Mouse (Mus musculus) liver, embryonic 16.5 days (tissue): ENCODE data around the gene Loxl3. TPM values are rescaled to one million over a fixed set of nuclear protein-coding genes. Genes with fewer than 3 reads are reported as not detected.

Experiments
- ATAC-seq: fragments of 200-750 bp; cut with Nextera tagmentation; 2 replicates; pipeline ENCODE4 v1.8.0; 2017; ENCODE audit warnings: low read depth, mild to moderate bottlenecking, moderate number of reproducible peaks, moderate library complexity
- H3K27ac ChIP-seq: fragments of 300-500 bp; sonication (generic); 2 replicates; pipeline ENCODE4 v1.5.1; 2014; ENCODE audit warnings: mild to moderate bottlenecking, low read length
- H3K27me3 ChIP-seq: fragments of 300-500 bp; sonication (generic); 2 replicates; pipeline ENCODE4 v1.6.1; 2014; ENCODE audit warnings: low read depth, low read length, mixed read lengths; ENCODE audit not compliant: control insufficient read depth, insufficient read depth
- H3K36me3 ChIP-seq: fragments of 300-500 bp; sonication (generic); 2 replicates; pipeline ENCODE4 v1.6.1; 2014; ENCODE audit warnings: mild to moderate bottlenecking; ENCODE audit not compliant: control insufficient read depth, insufficient read depth
- H3K4me1 ChIP-seq: fragments of 300-500 bp; sonication (generic); 2 replicates; pipeline ENCODE4 v1.6.1; 2014; ENCODE audit warnings: low read depth, low read length, mixed read lengths; ENCODE audit not compliant: control insufficient read depth
- H3K4me2 ChIP-seq: fragments of 300-500 bp; sonication (generic); 2 replicates; pipeline ENCODE4 v1.6.1; 2014; ENCODE audit warnings: low read depth, low read length, mixed read lengths
- H3K4me3 ChIP-seq: fragments of 300-500 bp; sonication (generic); 2 replicates; pipeline ENCODE4 v1.5.1; 2014; ENCODE audit warnings: low read depth, mild to moderate bottlenecking, low read length
- H3K9ac ChIP-seq: fragments of 300-500 bp; sonication (generic); 2 replicates; pipeline ENCODE4 v1.6.1; 2014; ENCODE audit warnings: low read depth, low read length
- H3K9me3 ChIP-seq: fragments of 300-500 bp; sonication (generic); replicated peaks from 2 replicates; pipeline ENCODE4 v1.6.1; 2016; ENCODE audit warnings: low read length; ENCODE audit not compliant: control insufficient read depth
- WGBS: fragments of 180-500 bp; shearing (Covaris S2); extraction: QIAGEN DNeasy Blood & Tissue Kit; methylation state at CpG from one replicate; pipeline ENCODE4 v1.1.7; 2014; ENCODE audit not compliant: insufficient replicate concordance; 5-methylcytosine and 5-hydroxymethylcytosine counted together
- polyA plus RNA-seq: library from polyadenylated mRNA; unstranded; fragments of >200 nt; fragmentation: Nextera tagmentation; extraction: Ambion mirVana; gene quantifications from 2 replicates; pipeline ENCODE4 v1.2.1, GENCODE M21; 2015

Loxl3 gene
- polyA plus RNA-seq, 1 experiment from 2014 or later: 2.1 TPM

- Histone ChIP-seq H3K27ac (no peak overlapping the region), H3K4me3 (peak overlapping the region; percentile 34), H3K36me3 (no peaks in the 10 kb centered on the region), H3K4me2 (peak overlapping the region; percentile 55), H3K27me3 (peaks cover 99% of the 10 kb centered on the region), H3K4me1 (peaks cover 19% of the 10 kb centered on the region), H3K9ac (no peak overlapping the region), H3K9me3 (no peaks in the 10 kb centered on the region)
- 2% methylated on average over 78 of the region's 81 CpGs for WGBS
- ATAC-seq: no peak
Measured at GRCm38 (mm10) chr6:83068706-83069487, 34.9 kb downstream of the Loxl3 start.

- WGBS: 1% methylated on average over 69 of the region's 69 CpGs
- Histone ChIP-seq H3K9ac (no peak overlapping the region), H3K36me3 (no peaks in the 10 kb centered on the region), H3K9me3 (no peaks in the 10 kb centered on the region), H3K27ac (no peak overlapping the region), H3K4me3 (peak overlapping the region; percentile 13), H3K27me3 (peaks cover 99% of the 10 kb centered on the region), H3K4me2 (no peak overlapping the region), H3K4me1 (peaks cover 19% of the 10 kb centered on the region)
- no peak for ATAC-seq
Measured at GRCm38 (mm10) chr6:83069488-83070246, 35.7 kb downstream of the Loxl3 start.

GRCm38 (mm10) chr6:83070247-83070310 lies 36.1 kb downstream of the Loxl3 start, which contains the start of gene Tlx2:
Gene Tlx2 (minus strand): TSS chr6:83070293.
- Histone ChIP-seq H3K4me2 (no peak within 1 kb of the TSS), H3K27ac (no peak within 1 kb of the TSS), H3K9ac (no peak within 1 kb of the TSS), H3K4me1 (peaks cover 19% of the 10 kb centered on the region), H3K9me3 (no peaks in the 10 kb centered on the region), H3K36me3 (no peaks in the 10 kb centered on the region), H3K27me3 (peaks cover 98% of the 10 kb centered on the region), H3K4me3 (peak within 1 kb of the TSS; percentile 34)
- ATAC-seq: no peak
- 0% methylated on average over 10 of the region's 10 CpGs for whole genome bisulfite sequencing

- Histone ChIP-seq H3K36me3 (no peaks in the 10 kb centered on the region), H3K27me3 (peaks cover 98% of the 10 kb centered on the region), H3K4me2 (no peak overlapping the region), H3K4me1 (peaks cover 19% of the 10 kb centered on the region), H3K27ac (no peak overlapping the region), H3K9ac (no peak overlapping the region), H3K4me3 (0 out of 2 replicates have a peak overlapping the region, but pooled peaks have one; percentile 6), H3K9me3 (no peaks in the 10 kb centered on the region)
- no peak for ATAC-seq
- WGBS: 1% methylated on average over 57 of the region's 58 CpGs
Measured at GRCm38 (mm10) chr6:83070311-83071219, 36.6 kb downstream of the Loxl3 start.

- H3K4me2 ChIP-seq: no peak overlapping the region
- no peak overlapping the region for H3K27ac ChIP-seq
- peaks cover 19% of the 10 kb centered on the region for H3K4me1 ChIP-seq
- no peaks in the 10 kb centered on the region for H3K36me3 ChIP-seq
- 2% methylated on average over 24 of the region's 24 CpGs for WGBS
- peaks cover 98% of the 10 kb centered on the region for H3K27me3 ChIP-seq
- H3K4me3 ChIP-seq: no peak overlapping the region
- no peak for ATAC-seq
- no peak overlapping the region for H3K9ac ChIP-seq
- H3K9me3 ChIP-seq: no peaks in the 10 kb centered on the region
Measured at GRCm38 (mm10) chr6:83071220-83071619, 37.2 kb downstream of the Loxl3 start.

- H3K9me3 ChIP-seq: no peaks in the 10 kb centered on the region
- peaks cover 25% of the 10 kb centered on the region for H3K4me1 ChIP-seq
- 13% methylated on average over 2 of the region's 2 CpGs for WGBS
- no peak overlapping the region for H3K9ac ChIP-seq
- no peaks in the 10 kb centered on the region for H3K36me3 ChIP-seq
- peaks cover 67% of the 10 kb centered on the region for H3K27me3 ChIP-seq
- no peak overlapping the region for H3K4me2 ChIP-seq
- H3K4me3 ChIP-seq: no peak overlapping the region
- H3K27ac ChIP-seq: no peak overlapping the region
- no peak for ATAC-seq
Measured at GRCm38 (mm10) chr6:83074979-83075378, 41.0 kb downstream of the Loxl3 start.

- H3K4me1 ChIP-seq: peaks cover 11% of the 10 kb centered on the region
- WGBS: under 1% methylated on average over 54 of the region's 54 CpGs
Measured at GRCm38 (mm10) chr6:83077630-83078323, 43.8 kb downstream of the Loxl3 start, which contains the start of gene Pcgf1. Gene Pcgf1 (plus strand): TSS chr6:83077869.

GRCm38 (mm10) chr6:83078324-83078858 lies 44.4 kb downstream of the Loxl3 start:
- Histone ChIP-seq H3K36me3 (peaks cover 2% of the 10 kb centered on the region; the same call in 1 of the 2 replicates), H3K9me3 (no peaks in the 10 kb centered on the region), H3K9ac (peak overlapping the region; percentile 92), H3K27me3 (peaks cover 40% of the 10 kb centered on the region), H3K4me3 (peak overlapping the region; percentile 87), H3K4me2 (peak overlapping the region; percentile 98), H3K27ac (peak overlapping the region; percentile 83), H3K4me1 (peaks cover 11% of the 10 kb centered on the region)
- under 1% methylated on average over 46 of the region's 46 CpGs for WGBS
- ATAC-seq: peak; percentile 92

More at GRCm38 (mm10) chr6:83077630-83078323, 43.8 kb downstream of the Loxl3 start, which contains the start of gene Pcgf1:
- H3K36me3 ChIP-seq: peaks cover 2% of the 10 kb centered on the region; the same call in 1 of the 2 replicates
- H3K4me2 ChIP-seq: peak within 1 kb of the TSS; percentile 98
- peak within 1 kb of the TSS; percentile 87 for H3K4me3 ChIP-seq
- no peaks in the 10 kb centered on the region for H3K9me3 ChIP-seq
- peak within 1 kb of the TSS; percentile 83 for H3K27ac ChIP-seq
- H3K9ac ChIP-seq: peak within 1 kb of the TSS; percentile 92
- H3K27me3 ChIP-seq: peaks cover 39% of the 10 kb centered on the region
- peak; percentile 33 for ATAC-seq
